Mouse (Mus musculus): ENCODE data around the gene D630036H23Rik. TPM values are rescaled to one million over a fixed set of nuclear protein-coding genes. Genes with fewer than 3 reads are reported as not detected.
"Not testable (repeated sequence)": the region's sequence is repeated elsewhere in the genome, so short reads cannot be mapped to it uniquely, and the experiment has no call there.

Gene D630036H23Rik
- not detected for polyA plus RNA-seq (2017; shearing (Covaris generic))

DNA sequence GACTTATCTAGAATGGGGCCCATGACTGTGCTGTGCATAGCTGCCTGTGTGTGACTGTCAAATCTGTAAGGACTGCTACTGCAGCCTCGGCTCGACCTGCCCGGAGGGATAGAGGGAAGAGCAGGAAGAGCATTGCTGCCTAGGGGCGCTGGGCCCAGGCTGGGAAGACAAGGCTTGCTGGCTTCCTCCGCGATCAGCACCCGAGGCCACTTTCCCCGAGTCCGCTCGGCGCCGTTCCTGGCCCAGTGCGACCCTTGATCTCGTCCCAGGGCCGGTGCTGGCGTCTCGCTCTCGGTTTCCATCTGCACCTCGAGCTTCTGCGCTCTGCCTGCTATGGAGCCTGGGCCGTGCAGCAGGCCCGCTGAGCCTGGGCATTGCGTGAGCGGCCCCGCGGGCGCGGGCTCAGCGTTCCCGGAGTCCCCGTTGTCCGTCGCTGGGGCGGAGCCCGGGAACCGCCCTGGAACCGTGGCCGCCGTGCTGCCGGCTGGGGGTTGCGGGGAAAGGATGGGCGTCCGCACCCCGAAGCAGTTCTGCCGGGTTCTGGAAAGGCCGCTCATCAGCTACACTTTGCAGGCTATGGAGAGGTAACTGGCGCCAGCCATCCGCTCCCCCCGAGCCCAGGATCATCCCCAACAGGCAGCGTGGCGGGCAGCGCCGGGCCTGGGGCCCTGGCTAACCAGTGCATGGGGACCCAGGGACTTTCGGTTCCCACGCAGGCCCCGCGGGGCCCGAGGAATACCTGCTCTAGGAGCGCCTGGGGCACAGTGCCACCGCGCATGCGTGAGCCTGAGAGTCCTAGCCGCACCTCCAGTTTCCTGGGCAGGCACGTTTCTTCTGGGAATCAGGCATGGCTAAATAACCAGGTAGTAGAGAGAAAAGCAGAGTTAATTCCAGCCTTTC is at the start of gene D630036H23Rik, which contains the start of gene Ispd:
Gene D630036H23Rik, minus strand, starts transcription at position 741 of the 900 bp plus-strand sequence.
Gene Ispd, plus strand, starts transcription at position 10 of the 900 bp plus-strand sequence.
- ATAC-seq = peak; percentile 62

DNA sequence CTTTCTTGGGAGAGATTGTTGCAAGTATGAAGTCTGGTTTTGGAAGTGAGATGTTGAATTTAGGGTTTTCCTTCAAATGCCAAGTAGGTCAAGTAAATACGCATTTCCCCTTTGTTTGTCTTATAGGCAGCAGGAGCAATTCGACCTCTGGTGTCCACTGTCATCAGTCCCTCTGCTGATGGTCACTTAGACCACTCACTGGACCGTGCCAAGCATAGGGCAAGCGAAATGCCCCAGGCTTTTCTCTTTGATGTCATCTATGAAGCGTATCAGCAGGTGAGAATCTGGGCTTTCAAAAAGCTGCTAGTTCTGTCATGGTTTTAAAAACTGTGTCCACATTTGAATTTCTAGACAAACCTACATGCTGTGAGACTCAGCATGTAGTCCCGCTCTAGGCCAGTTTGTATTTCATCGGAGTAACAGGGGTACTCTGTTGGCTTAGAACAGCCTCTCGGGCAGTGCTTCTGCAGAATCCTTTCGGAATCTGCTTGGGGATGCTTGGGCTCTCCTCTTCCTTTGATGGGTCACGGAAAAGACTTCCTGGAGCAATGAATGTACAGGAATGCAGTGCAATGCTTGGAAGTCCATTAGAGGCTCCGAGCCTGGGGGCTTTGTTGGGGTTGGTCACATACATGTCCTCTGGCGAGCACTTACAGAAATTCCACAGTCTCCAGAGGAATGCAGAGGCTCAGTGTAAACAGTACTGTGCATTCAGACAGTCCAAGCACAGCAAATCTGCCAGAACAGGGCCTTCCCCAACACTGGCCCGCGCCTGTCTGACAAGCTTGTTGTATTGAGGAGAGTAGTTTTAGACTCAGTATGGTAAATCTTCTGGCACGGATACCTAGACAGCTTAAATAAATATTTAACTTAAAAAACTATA is 44.4 kb upstream of the D630036H23Rik start:
- no peak for ATAC-seq

DNA sequence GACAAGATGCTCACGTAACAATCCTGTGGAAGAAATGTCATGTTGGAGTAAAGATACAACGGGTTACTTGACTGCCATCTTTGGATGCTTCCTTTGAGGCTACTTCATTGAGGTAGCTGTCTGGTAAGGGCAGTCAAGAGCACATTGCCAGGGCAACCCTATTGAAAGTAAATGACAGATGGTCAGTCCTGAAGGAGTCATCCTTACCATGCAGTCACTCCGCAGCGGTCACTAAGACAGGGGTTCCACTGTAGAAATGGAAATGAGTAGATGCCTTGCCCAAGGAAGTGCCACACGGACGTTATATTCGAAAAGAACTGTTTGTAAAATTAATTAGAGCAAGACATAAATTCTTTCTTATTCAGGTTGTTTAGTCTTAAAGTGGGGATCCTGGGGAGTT is 43.3 kb upstream of the D630036H23Rik start:
- no peak for ATAC-seq

- ATAC-seq = no peak
These were observed 41.7 kb upstream of the D630036H23Rik start for GRCm38 (mm10) chr12:36423677-36424076.

GRCm38 (mm10) chr12:36395115-36395514 is 13.1 kb upstream of the D630036H23Rik start:
- ATAC-seq = no peak

GRCm38 (mm10) chr12:36386991-36387390 is 5.0 kb upstream of the D630036H23Rik start:
- ATAC-seq = no peak

DNA sequence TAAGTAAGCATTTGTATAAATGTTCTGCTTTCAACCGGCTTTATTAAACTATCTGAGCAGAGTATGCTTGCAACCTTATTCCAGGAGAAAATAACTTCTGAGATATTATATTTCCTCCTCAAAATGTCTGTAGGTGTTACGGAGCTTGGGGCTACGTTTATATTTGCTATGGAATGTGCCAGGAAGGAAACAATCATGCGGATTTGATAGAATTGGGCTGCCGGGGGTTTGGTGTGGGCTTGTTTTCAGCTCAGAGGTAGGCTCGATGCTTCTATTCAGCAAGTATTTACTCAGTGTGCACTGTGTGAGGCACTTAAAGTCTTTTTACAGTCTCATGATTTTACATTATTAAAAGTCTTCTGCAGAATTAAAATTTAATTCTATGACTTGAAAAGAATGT is 3.4 kb upstream of the D630036H23Rik start:
- ATAC-seq = no peak

DNA sequence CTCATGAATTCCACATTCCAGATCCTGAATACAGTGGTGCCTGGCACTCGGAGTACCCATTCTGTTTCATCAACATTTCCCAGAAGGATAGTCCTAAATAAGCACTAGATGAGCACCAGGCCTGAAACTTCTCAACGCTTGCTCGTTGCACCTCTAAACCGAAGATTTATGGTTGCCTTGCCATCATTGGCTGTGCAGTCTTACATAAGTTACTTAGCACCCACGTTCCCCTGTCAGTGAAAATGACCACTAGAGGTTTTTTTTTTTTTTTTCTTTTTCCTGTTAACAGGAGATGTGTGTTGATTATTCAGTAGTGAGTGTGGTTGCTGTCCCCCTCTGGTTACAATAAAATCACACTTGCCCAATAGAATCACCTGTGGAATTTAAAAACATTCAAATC is 1.2 kb downstream of the D630036H23Rik start:
- ATAC-seq = no peak

- ATAC-seq = no peak
These were observed 1.7 kb downstream of the D630036H23Rik start for GRCm38 (mm10) chr12:36380254-36380653.

DNA sequence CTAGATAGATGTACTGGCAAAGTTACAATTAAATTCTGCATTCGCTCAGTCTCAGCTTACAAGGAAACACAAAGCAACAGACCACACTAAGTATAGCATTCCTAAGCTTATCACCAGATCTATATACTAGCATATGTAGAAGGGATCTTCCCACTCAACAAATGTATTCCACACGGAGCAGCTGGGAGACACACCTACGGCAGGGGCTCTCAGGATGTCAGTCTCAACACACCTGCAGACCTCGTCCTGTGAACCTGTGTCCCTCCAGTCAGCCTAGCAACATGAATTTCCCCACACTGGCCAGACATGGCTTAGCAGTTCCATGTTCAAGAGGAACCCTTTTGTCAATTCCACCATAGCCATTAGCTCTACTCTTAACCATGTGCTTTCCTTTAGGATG is 5.6 kb downstream of the D630036H23Rik start:
- not testable (repeated sequence) for ATAC-seq

- ATAC-seq = no peak
These were observed 8.6 kb downstream of the D630036H23Rik start for GRCm38 (mm10) chr12:36373237-36373998.

GRCm38 (mm10) chr12:36364013-36364412 is 18.0 kb downstream of the D630036H23Rik start:
- no peak for ATAC-seq

- no peak for ATAC-seq
These were observed 21.3 kb downstream of the D630036H23Rik start for GRCm38 (mm10) chr12:36360693-36361092.

GRCm38 (mm10) chr12:36360064-36360463 is 21.9 kb downstream of the D630036H23Rik start:
- no peak for ATAC-seq

GRCm38 (mm10) chr12:36344131-36344530 is 37.9 kb downstream of the D630036H23Rik start:
- ATAC-seq = no peak

DNA sequence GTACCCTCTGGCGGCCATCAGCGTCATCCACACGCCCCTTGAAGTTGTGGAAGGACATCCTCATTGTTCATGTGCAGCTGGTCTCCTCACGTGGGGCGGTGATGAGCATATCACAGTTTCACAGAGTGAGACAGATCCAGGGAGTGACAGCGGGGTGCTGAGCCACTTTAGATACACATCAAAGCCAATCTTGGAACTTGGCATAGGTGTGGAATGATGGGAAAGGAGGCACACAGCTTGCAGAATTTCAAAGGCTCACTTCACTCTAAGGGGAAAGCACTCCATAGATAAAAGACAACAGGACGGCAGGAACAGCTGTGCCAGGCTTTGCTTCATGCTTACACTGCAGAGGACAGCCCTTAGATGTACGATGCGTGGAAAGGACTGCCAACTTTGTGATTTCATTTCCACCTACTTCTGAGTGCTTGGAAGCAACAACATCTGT is 48.1 kb downstream of the D630036H23Rik start:
- no peak for ATAC-seq

- no peak for ATAC-seq
These were observed 49.3 kb downstream of the D630036H23Rik start for GRCm38 (mm10) chr12:36332676-36333075.

Other genes with a start within 250 kb of the D630036H23Rik start
- 10 to 100 TPM; 38.5 to 41.6 TPM for gene Ankmy2, start 225.1 kb downstream of the D630036H23Rik start, polyA plus RNA-seq (2017; shearing (Covaris generic))
- 100 to 1,000 TPM; 170 to 178 TPM for gene Bzw2, start 224.1 kb downstream of the D630036H23Rik start, polyA plus RNA-seq (2017; shearing (Covaris generic))
- not detected for gene Lrrc72, start 128.8 kb downstream of the D630036H23Rik start, polyA plus RNA-seq (2017; shearing (Covaris generic))
- gene Sostdc1, start 68.0 kb downstream of the D630036H23Rik start, polyA plus RNA-seq (2017; shearing (Covaris generic)) = 1 to 10 TPM; 1.4 to 5.1 TPM
- gene Ispd, start 731 bp downstream of the D630036H23Rik start, polyA plus RNA-seq (2017; shearing (Covaris generic)) = 1 to 10 TPM in 1 of 2 experiments, under 1 TPM in 1; 0.98 to 1.4 TPM

Measured in activated CD4-positive, CD25-positive, alpha-beta regulatory T cell, adult 4 months (primary cell).